Mouse (Mus musculus): ENCODE measurements around the gene Ubr3.
A peak's percentile ranks its signal among the peaks of the same experiment; 100 is the strongest.

DNA sequence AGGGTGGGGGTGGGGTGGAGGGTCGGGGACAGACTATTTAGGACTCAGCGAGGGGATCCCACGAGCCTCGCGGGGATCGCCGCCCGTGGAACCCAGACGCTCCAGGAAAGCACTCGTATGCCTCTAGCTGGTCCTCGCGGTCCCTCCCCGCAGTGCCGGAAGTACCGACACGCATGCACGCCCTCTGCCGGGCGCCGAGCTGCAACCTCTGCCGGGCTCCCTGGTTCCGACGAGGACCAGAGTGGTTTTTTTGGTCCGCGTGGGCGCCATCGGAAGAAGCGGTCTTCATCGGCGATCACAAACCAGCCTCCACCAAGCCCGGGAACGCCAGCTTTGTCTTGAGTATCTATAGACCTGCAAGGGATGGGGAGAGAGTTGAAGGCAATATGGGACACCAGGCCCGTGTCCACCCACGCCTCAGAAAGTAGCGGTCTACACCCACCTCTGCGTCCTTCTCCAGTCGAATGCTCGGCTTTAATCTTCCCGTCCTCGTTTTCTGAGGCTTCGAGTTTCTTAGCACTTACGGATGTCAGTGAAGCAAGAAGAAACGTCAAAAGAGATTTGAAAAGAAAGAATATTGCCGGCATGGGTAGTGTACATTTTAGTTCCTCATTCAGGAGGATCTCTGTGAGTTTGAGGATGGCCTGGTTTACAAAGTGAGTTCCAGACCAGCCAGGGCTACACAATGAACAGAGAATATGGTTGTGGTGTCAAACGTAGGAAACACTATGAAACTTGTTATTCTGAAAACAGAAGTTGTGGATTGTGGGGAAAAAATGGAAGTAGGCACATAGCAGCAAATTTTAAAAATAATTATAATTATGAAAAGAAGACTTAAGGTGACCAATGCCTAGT lies 11.4 kb upstream of the Ubr3 start, which contains the start of gene Mettl5:
- TF ChIP-seq CTCF (IDR thresholded peaks at IDR 0.05; ENCODE audit: low read depth, low read length): no peak
- peak; percentile 74; the same call in 1 of the 2 replicates for TF ChIP-seq POLR2A (IDR thresholded peaks at IDR 0.05; ENCODE audit: borderline replicate concordance, low read depth, low read length)
